Mouse (Mus musculus) intestine, embryonic 15.5 days (tissue): ENCODE data around the gene Gm20388. TPM values are rescaled to one million over a fixed set of nuclear protein-coding genes. Genes with fewer than 3 reads are reported as not detected.

Experiments
- ATAC-seq: fragments of 200-750 bp; cut with Nextera tagmentation; 2 replicates; pipeline ENCODE4 v1.8.0; 2017; ENCODE audit warnings: moderate TSS enrichment, moderate library complexity
- H3K27ac ChIP-seq: fragments of 300-500 bp; sonication (generic); 2 replicates; pipeline ENCODE4 v1.5.1; 2015; ENCODE audit warnings: mild to moderate bottlenecking, inconsistent platforms
- H3K27me3 ChIP-seq: fragments of 300-500 bp; sonication (generic); replicated peaks from 2 replicates; pipeline ENCODE4 v1.6.1; 2015; ENCODE audit warnings: inconsistent platforms
- H3K36me3 ChIP-seq: fragments of 300-500 bp; sonication (generic); 2 replicates; pipeline ENCODE4 v1.6.1; 2015; ENCODE audit warnings: inconsistent platforms
- H3K4me1 ChIP-seq: fragments of 300-500 bp; sonication (generic); replicated peaks from 2 replicates; pipeline ENCODE4 v1.6.1; 2015; ENCODE audit warnings: inconsistent platforms
- H3K4me2 ChIP-seq: fragments of 300-500 bp; sonication (generic); replicated peaks from 2 replicates; pipeline ENCODE4 v1.6.1; 2015; ENCODE audit warnings: mild to moderate bottlenecking, inconsistent platforms
- H3K4me3 ChIP-seq: fragments of 300-500 bp; sonication (generic); replicated peaks from 2 replicates; pipeline ENCODE4 v1.5.1; 2015; ENCODE audit warnings: inconsistent platforms
- H3K9ac ChIP-seq: fragments of 300-500 bp; sonication (generic); 2 replicates; pipeline ENCODE4 v1.6.1; 2015; ENCODE audit warnings: inconsistent platforms
- H3K9me3 ChIP-seq: fragments of 300-500 bp; sonication (generic); 2 replicates; pipeline ENCODE4 v1.6.1; 2016; ENCODE audit warnings: inconsistent platforms
- WGBS: fragments of 180-500 bp; shearing (Covaris S2); methylation state at CpG from one replicate; pipeline ENCODE4 v1.1.7; 2015; 5-methylcytosine and 5-hydroxymethylcytosine counted together
- polyA plus RNA-seq: library from polyadenylated mRNA; unstranded; fragments of >200 nt; fragmentation: Nextera tagmentation; extraction: Ambion mirVana; gene quantifications from 2 replicates; pipeline ENCODE4 v1.2.1, GENCODE M21; 2015

Gm20388 gene
- polyA plus RNA-seq, 1 experiment from 2014 or later, result not detected

DNA sequence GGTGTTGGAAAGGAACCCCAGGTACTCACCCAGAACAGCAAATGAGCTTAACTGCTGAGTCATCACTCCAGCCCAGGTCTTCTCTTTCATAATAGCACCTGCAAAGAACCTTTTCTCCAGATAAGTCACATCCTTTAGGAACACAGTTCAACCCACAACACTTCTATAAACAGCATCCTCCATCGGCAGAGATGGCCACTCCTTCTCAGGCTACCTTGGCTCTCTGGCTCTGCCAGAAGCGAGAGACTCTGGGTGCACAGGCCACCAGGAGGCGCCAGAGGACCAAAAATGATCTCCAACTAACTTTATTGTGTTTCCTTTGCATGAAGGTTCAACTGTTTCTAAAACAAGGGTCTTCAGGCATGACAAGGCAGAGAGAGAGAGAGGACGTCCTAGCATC, 3879.3 kb downstream of the Gm20388 start:
- Histone ChIP-seq H3K36me3 (no peaks in the 10 kb centered on the region), H3K4me2 (no peak overlapping the region), H3K9ac (no peak overlapping the region), H3K27me3 (no peaks in the 10 kb centered on the region), H3K4me1 (peaks cover 13% of the 10 kb centered on the region), H3K4me3 (no peak overlapping the region), H3K27ac (no peak overlapping the region), H3K9me3 (no peaks in the 10 kb centered on the region)
- 3% methylated on average over 4 of the region's 4 CpGs for WGBS
- 0 out of 2 replicates have a peak, but pooled peaks have one; percentile 15 for ATAC-seq

GRCm38 (mm10) chr8:123791101-123791844, 3880.6 kb downstream of the Gm20388 start:
- Histone ChIP-seq H3K27ac (no peak overlapping the region), H3K36me3 (no peaks in the 10 kb centered on the region), H3K9me3 (no peaks in the 10 kb centered on the region), H3K9ac (no peak overlapping the region), H3K4me3 (no peak overlapping the region), H3K4me2 (no peak overlapping the region), H3K27me3 (no peaks in the 10 kb centered on the region), H3K4me1 (peaks cover 14% of the 10 kb centered on the region)
- no peak for ATAC-seq
- WGBS, result 59% methylated on average over 16 of the region's 16 CpGs

DNA sequence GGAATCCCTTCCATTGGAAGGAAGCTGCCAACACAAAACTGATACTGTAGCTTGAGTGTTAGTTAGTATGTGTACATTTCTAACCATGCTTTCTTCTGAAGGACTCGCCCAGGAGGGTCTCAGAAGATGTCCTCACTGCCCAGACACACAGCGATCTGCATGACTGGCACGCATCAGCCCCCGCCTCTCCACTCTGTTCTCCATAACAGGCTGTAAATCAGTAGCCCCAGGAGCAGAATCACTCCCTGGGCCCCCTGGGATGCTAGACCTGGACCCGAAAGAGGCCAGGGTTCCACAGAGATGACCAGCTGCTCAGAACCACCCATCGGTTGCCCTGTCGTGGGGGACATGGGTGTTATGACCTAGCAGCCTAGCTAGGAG, 3881.2 kb downstream of the Gm20388 start:
- Histone ChIP-seq H3K4me2 (no peak overlapping the region), H3K36me3 (no peaks in the 10 kb centered on the region), H3K27me3 (no peaks in the 10 kb centered on the region), H3K9ac (no peak overlapping the region), H3K4me3 (no peak overlapping the region), H3K27ac (no peak overlapping the region), H3K4me1 (peaks cover 19% of the 10 kb centered on the region), H3K9me3 (no peaks in the 10 kb centered on the region)
- ATAC-seq, result no peak
- WGBS, result 82% methylated on average over 7 of the region's 7 CpGs

DNA sequence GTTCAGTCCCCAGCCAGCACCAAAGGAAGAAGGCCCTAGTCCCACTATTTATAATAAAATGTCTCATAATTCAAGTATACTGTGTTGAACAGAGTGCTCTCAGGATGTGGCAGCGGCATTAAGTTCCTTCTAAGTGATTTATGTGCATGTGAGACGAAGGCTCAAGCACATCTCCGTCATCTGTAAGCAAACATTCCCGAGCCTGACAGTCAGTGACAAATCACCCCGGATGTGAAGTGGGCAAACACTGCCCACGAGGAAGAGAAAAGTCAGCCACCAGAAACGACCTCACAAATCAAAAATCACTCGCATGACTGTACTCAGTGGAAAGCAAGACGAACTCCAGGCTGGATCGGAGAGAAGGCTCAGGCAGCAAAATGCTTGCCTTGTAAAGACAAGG, 3883.3 kb downstream of the Gm20388 start:
- Histone ChIP-seq H3K9me3 (no peaks in the 10 kb centered on the region), H3K9ac (no peak overlapping the region), H3K36me3 (no peaks in the 10 kb centered on the region), H3K27ac (no peak overlapping the region), H3K4me2 (no peak overlapping the region; the same call in 1 of the 2 replicates), H3K4me3 (no peak overlapping the region), H3K27me3 (no peaks in the 10 kb centered on the region), H3K4me1 (peaks cover 11% of the 10 kb centered on the region)
- 13% methylated on average over 10 of the region's 10 CpGs for WGBS
- ATAC-seq, result no peak

DNA sequence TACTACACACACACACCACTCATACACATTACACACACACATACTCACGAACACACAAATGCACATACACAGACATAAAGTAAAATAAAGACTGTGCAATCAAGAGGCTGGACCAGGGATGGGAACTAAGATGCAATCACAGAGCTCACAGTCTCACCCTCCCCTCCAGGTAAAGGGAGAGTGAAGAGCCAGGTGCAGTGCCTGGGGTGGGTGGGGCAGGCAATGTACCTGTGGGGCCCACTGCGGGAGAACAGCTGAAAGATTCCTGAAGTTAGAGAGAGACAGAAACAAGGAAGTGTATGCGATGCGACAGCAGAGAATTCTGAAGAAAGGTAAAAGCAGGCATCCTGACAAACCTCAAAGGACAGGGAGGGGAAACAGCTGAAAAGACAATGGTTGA, 3884.1 kb downstream of the Gm20388 start:
- Histone ChIP-seq H3K9me3 (no peaks in the 10 kb centered on the region), H3K27ac (no peak overlapping the region; the same call in 1 of the 2 replicates), H3K4me3 (no peak overlapping the region), H3K4me2 (no peak overlapping the region), H3K4me1 (peaks cover 11% of the 10 kb centered on the region), H3K9ac (no peak overlapping the region), H3K36me3 (no peaks in the 10 kb centered on the region), H3K27me3 (no peaks in the 10 kb centered on the region)
- ATAC-seq, result peak; percentile 66
- 66% methylated on average over 4 of the region's 4 CpGs for WGBS

GRCm38 (mm10) chr8:123796758-123797157, 3886.1 kb downstream of the Gm20388 start:
- peaks cover 11% of the 10 kb centered on the region for H3K4me1 ChIP-seq
- no peak overlapping the region for H3K4me3 ChIP-seq
- peak overlapping the region; percentile 78 for H3K27ac ChIP-seq
- no peaks in the 10 kb centered on the region for H3K27me3 ChIP-seq
- WGBS, result 39% methylated on average over 4 of the region's 4 CpGs
- no peaks in the 10 kb centered on the region; the same call in 1 of the 2 replicates for H3K9me3 ChIP-seq
- H3K9ac ChIP-seq, result no peak overlapping the region
- ATAC-seq, result peak; percentile 74
- no peak overlapping the region for H3K4me2 ChIP-seq
- H3K36me3 ChIP-seq, result no peaks in the 10 kb centered on the region

DNA sequence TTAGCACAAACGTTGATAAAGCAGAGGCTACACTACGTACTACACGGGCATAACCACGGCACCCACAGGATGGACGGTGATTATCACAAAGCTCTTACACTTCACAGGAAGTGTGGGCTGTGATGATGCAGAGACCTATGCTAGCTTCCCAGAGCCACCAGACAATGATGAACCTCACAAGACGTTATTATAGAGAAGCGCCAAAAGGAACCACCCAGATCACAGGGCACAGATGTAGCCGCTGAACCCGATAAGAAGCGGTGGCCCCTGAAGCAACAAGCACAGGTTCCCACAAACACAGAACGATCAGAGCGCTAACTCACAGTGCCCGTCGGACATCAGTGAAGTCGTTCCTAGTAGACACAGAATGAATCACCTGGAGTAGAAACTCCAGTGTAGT, 3887.3 kb downstream of the Gm20388 start:
- no peak overlapping the region for H3K9ac ChIP-seq
- peaks cover 11% of the 10 kb centered on the region for H3K4me1 ChIP-seq
- no peaks in the 10 kb centered on the region; the same call in 1 of the 2 replicates for H3K9me3 ChIP-seq
- 89% methylated on average over 15 of the region's 15 CpGs for WGBS
- H3K27me3 ChIP-seq, result no peaks in the 10 kb centered on the region
- ATAC-seq, result 0 out of 2 replicates have a peak, but pooled peaks have one; percentile 9
- no peaks in the 10 kb centered on the region for H3K36me3 ChIP-seq
- H3K4me3 ChIP-seq, result no peak overlapping the region
- no peak overlapping the region for H3K4me2 ChIP-seq
- no peak overlapping the region for H3K27ac ChIP-seq

GRCm38 (mm10) chr8:123799434-123799833, 3888.8 kb downstream of the Gm20388 start:
- Histone ChIP-seq H3K4me3 (no peak overlapping the region), H3K4me1 (peaks cover 6% of the 10 kb centered on the region), H3K4me2 (no peak overlapping the region), H3K9ac (no peak overlapping the region), H3K36me3 (no peaks in the 10 kb centered on the region), H3K27me3 (no peaks in the 10 kb centered on the region), H3K27ac (no peak overlapping the region), H3K9me3 (no peaks in the 10 kb centered on the region; the same call in 1 of the 2 replicates)
- no peak for ATAC-seq
- WGBS, result 74% methylated on average over 6 of the region's 6 CpGs

- Histone ChIP-seq H3K27me3 (no peaks in the 10 kb centered on the region), H3K9ac (no peak overlapping the region), H3K4me1 (peaks cover 6% of the 10 kb centered on the region), H3K27ac (no peak overlapping the region), H3K36me3 (no peaks in the 10 kb centered on the region), H3K4me2 (no peak overlapping the region), H3K4me3 (no peak overlapping the region), H3K9me3 (no peaks in the 10 kb centered on the region; the same call in 1 of the 2 replicates)
- WGBS, result 37% methylated on average over 3 of the region's 3 CpGs
- no peak for ATAC-seq
Measured at GRCm38 (mm10) chr8:123799885-123800284, 3889.2 kb downstream of the Gm20388 start.

GRCm38 (mm10) chr8:123800867-123801266, 3890.2 kb downstream of the Gm20388 start:
- Histone ChIP-seq H3K4me3 (no peak overlapping the region), H3K27me3 (no peaks in the 10 kb centered on the region), H3K36me3 (no peaks in the 10 kb centered on the region), H3K9ac (no peak overlapping the region), H3K9me3 (no peaks in the 10 kb centered on the region; the same call in 1 of the 2 replicates), H3K4me2 (no peak overlapping the region), H3K27ac (no peak overlapping the region), H3K4me1 (peaks cover 12% of the 10 kb centered on the region)
- no peak for ATAC-seq
- 93% methylated on average over 7 of the region's 7 CpGs for WGBS

GRCm38 (mm10) chr8:123801538-123801937, 3890.9 kb downstream of the Gm20388 start:
- no peaks in the 10 kb centered on the region for H3K27me3 ChIP-seq
- ATAC-seq, result no peak
- H3K4me3 ChIP-seq, result no peak overlapping the region
- no peaks in the 10 kb centered on the region; the same call in 1 of the 2 replicates for H3K9me3 ChIP-seq
- H3K4me1 ChIP-seq, result peaks cover 8% of the 10 kb centered on the region
- H3K9ac ChIP-seq, result no peak overlapping the region
- H3K27ac ChIP-seq, result no peak overlapping the region
- H3K4me2 ChIP-seq, result no peak overlapping the region
- 83% methylated on average over 2 of the region's 2 CpGs for WGBS
- no peaks in the 10 kb centered on the region for H3K36me3 ChIP-seq

- Histone ChIP-seq H3K9me3 (no peaks in the 10 kb centered on the region; the same call in 1 of the 2 replicates), H3K9ac (no peak overlapping the region), H3K36me3 (no peaks in the 10 kb centered on the region), H3K4me1 (peaks cover 16% of the 10 kb centered on the region), H3K27me3 (no peaks in the 10 kb centered on the region), H3K27ac (no peak overlapping the region), H3K4me3 (no peak overlapping the region), H3K4me2 (no peak overlapping the region)
- no peak for ATAC-seq
- 72% methylated on average over 1 of the region's 1 CpGs for WGBS
Measured at GRCm38 (mm10) chr8:123803639-123804038, 3893.0 kb downstream of the Gm20388 start.

DNA sequence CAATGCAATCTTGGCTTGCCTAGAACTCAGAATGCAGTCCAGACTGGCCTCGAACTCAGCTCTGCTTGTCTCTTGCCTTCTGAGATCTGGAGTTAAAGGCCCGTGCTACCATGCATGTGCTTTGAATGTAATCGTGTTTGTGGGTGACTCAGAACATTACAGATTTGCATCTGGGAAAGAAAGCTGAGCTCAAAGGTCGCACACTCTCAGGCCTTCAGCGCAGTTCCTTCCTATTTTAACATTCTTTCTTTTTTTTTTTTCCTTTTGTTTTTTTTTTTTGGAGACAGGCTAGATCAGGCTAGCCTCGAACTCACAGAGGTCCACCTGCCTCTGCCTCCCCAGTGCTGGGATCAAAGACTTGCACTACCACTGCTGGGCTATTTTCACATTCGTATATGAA, 3893.9 kb downstream of the Gm20388 start:
- Histone ChIP-seq H3K4me2 (no peak overlapping the region), H3K4me1 (peaks cover 16% of the 10 kb centered on the region), H3K27ac (no peak overlapping the region), H3K9me3 (no peaks in the 10 kb centered on the region; the same call in 1 of the 2 replicates), H3K27me3 (no peaks in the 10 kb centered on the region), H3K9ac (no peak overlapping the region), H3K36me3 (no peaks in the 10 kb centered on the region), H3K4me3 (no peak overlapping the region)
- WGBS, result 78% methylated on average over 7 of the region's 7 CpGs
- ATAC-seq, result no peak
